Mouse (Mus musculus) limb, embryonic 14.5 days (tissue): Measurements from ENCODE around the gene Pqbp1. TPM values are rescaled to one million over a fixed set of nuclear protein-coding genes. Genes with fewer than 3 reads are reported as not detected.

Experiments used
- ATAC-seq: fragments of 200-750 bp; cut with Nextera tagmentation; 2 replicates; pipeline ENCODE4 v1.8.0; 2017; ENCODE audit warnings: low read depth, moderate number of reproducible peaks, moderate TSS enrichment; ENCODE audit not compliant: low FRiP score
- DNase-seq: peaks from one replicate; pipeline ENCODE4 v3.0.0-alpha.2; 2015; ENCODE audit warnings: low spot score
- H3K27ac ChIP-seq: fragments of 300-500 bp; sonication (generic); replicated peaks from 2 replicates; pipeline ENCODE4 v1.5.1; 2014; ENCODE audit warnings: low read depth, mild to moderate bottlenecking, low read length, moderate library complexity, mixed read lengths
- H3K27me3 ChIP-seq: fragments of 300-500 bp; sonication (generic); 2 replicates; pipeline ENCODE4 v1.6.1; 2014; ENCODE audit warnings: low read length, mixed read lengths; ENCODE audit not compliant: control insufficient read depth, insufficient read depth
- H3K36me3 ChIP-seq: fragments of 300-500 bp; sonication (generic); 2 replicates; pipeline ENCODE4 v1.6.1; 2014; ENCODE audit warnings: mild to moderate bottlenecking, low read length, moderate library complexity, mixed read lengths; ENCODE audit not compliant: control insufficient read depth, insufficient read depth
- H3K4me1 ChIP-seq: fragments of 300-500 bp; sonication (generic); 2 replicates; pipeline ENCODE4 v1.6.1; 2014; ENCODE audit warnings: antibody characterized with exemption, low read length, mixed read lengths; ENCODE audit not compliant: control insufficient read depth, insufficient read depth
- H3K4me2 ChIP-seq: fragments of 300-500 bp; sonication (generic); replicated peaks from 2 replicates; pipeline ENCODE4 v1.6.1; 2014; ENCODE audit warnings: low read depth, mild to moderate bottlenecking, low read length, moderate library complexity; ENCODE audit not compliant: severe bottlenecking
- H3K4me3 ChIP-seq: fragments of 300-500 bp; sonication (generic); replicated peaks from 2 replicates; pipeline ENCODE4 v1.5.1; 2014; ENCODE audit warnings: low read length
- H3K9ac ChIP-seq: fragments of 300-500 bp; sonication (generic); 2 replicates; pipeline ENCODE4 v1.6.1; 2014; ENCODE audit warnings: mild to moderate bottlenecking, low read depth, low read length, moderate library complexity; ENCODE audit not compliant: severe bottlenecking
- H3K9me3 ChIP-seq: fragments of 300-500 bp; sonication (generic); 2 replicates; pipeline ENCODE4 v1.6.1; 2016; ENCODE audit warnings: low read length; ENCODE audit not compliant: control insufficient read depth
- POLR2A ChIP-seq: fragments of 200-500 bp; IDR thresholded peaks from 2 replicates; pipeline ENCODE4 v1.8.0; 2012; ENCODE audit warnings: inconsistent platforms, mild to moderate bottlenecking, moderate library complexity, borderline replicate concordance; ENCODE audit not compliant: insufficient read depth, insufficient read length; ENCODE audit errors: extremely low read depth
- WGBS: fragments of 180-500 bp; shearing (Covaris S2); extraction: QIAGEN DNeasy Blood & Tissue Kit; methylation state at CpG from one replicate; pipeline ENCODE4 v1.1.7; 2014; 5-methylcytosine and 5-hydroxymethylcytosine counted together
- polyA plus RNA-seq, 2 experiments: library from polyadenylated mRNA; depleted of rRNA in 1 of 2; stranded (reverse) in 1 of 2; unstranded in 1 of 2; fragments of >200 nt; fragmentation: Nextera tagmentation in 1 of 2; extraction: Ambion mirVana in 1 of 2; gene quantifications; 2 replicates each; pipeline versions ENCODE4 v1.2.1 to v1.2.3; 2012 to 2014

Pqbp1 gene
- polyA plus RNA-seq, 2 experiments: 93.0 to 138 TPM

GRCm38 (mm10) chrX:7907735-7908134 is 8.7 kb upstream of the Pqbp1 start, which contains the start of gene Gm10491:
Gm10491 (minus strand) TSS chrX:7907835.
- H3K4me3 ChIP-seq: no peak within 1 kb of the TSS
- ATAC-seq: no peak
- TF ChIP-seq POLR2A: no peak

GRCm38 (mm10) chrX:7904441-7904840 is 5.4 kb upstream of the Pqbp1 start:
- Histone ChIP-seq H3K4me1 (no peaks in the 10 kb centered on the region; the same call in 1 of the 2 replicates), H3K27ac (no peak overlapping the region), H3K4me3 (no peak overlapping the region), H3K9me3 (no peaks in the 10 kb centered on the region), H3K4me2 (no peak overlapping the region), H3K27me3 (no peaks in the 10 kb centered on the region), H3K9ac (no peak overlapping the region), H3K36me3 (peaks cover 10% of the 10 kb centered on the region)
- ATAC-seq (no peak), DNase-seq (no peak)
- TF ChIP-seq POLR2A: no peak
- 84% methylated on average over 5 of the region's 5 CpGs for WGBS

More at GRCm38 (mm10) chrX:7907735-7908134, 8.7 kb upstream of the Pqbp1 start, which contains the start of gene Gm10491:
- DNase-seq: no peak
- Histone ChIP-seq H3K27ac (no peak within 1 kb of the TSS), H3K36me3 (peaks cover 10% of the 10 kb centered on the region), H3K9ac (no peak within 1 kb of the TSS), H3K27me3 (no peaks in the 10 kb centered on the region), H3K9me3 (no peaks in the 10 kb centered on the region), H3K4me2 (no peak within 1 kb of the TSS), H3K4me1 (no peaks in the 10 kb centered on the region)
- WGBS: 87% methylated on average over 4 of the region's 5 CpGs

- no peak for TF ChIP-seq POLR2A
- Histone ChIP-seq H3K4me1 (no peaks in the 10 kb centered on the region; the same call in 1 of the 2 replicates), H3K36me3 (0 out of 2 replicates have a peak, but pooled peaks cover 12% of the 10 kb centered on the region), H3K27me3 (no peaks in the 10 kb centered on the region), H3K9ac (peak overlapping the region; percentile 44), H3K4me3 (peak overlapping the region; percentile 55), H3K27ac (no peak overlapping the region), H3K4me2 (peak overlapping the region; percentile 53), H3K9me3 (no peaks in the 10 kb centered on the region)
- WGBS: 33% methylated on average over 13 of the region's 13 CpGs
- ATAC-seq (no peak), DNase-seq (no peak)
These were observed 858 bp downstream of the Pqbp1 start for GRCm38 (mm10) chrX:7898211-7898610.

- TF ChIP-seq POLR2A: peak; percentile 44; the same call in 1 of the 2 replicates
- no peaks in the 10 kb centered on the region for H3K27me3 ChIP-seq
- H3K27ac ChIP-seq: peak within 1 kb of the TSS; percentile 63
- H3K36me3 ChIP-seq: no peaks in the 10 kb centered on the region
- WGBS: 20% methylated on average over 41 of the region's 49 CpGs
- H3K4me1 ChIP-seq: no peaks in the 10 kb centered on the region
- no peaks in the 10 kb centered on the region for H3K9me3 ChIP-seq
- DNase-seq: peak; percentile 84
- ATAC-seq: peak; percentile 91
- peak within 1 kb of the TSS; percentile 49 for H3K9ac ChIP-seq
- H3K4me3 ChIP-seq: peak within 1 kb of the TSS; percentile 53
- peak within 1 kb of the TSS; percentile 46 for H3K4me2 ChIP-seq
These were observed 15.1 kb downstream of the Pqbp1 start, which contains the start of gene Slc35a2 for GRCm38 (mm10) chrX:7883841-7884567. Slc35a2 (plus strand) TSS chrX:7884028.

- no peaks in the 10 kb centered on the region for H3K27me3 ChIP-seq
- WGBS: 22% methylated on average over 11 of the region's 11 CpGs
- H3K27ac ChIP-seq: no peak overlapping the region
- H3K36me3 ChIP-seq: no peaks in the 10 kb centered on the region
- no peaks in the 10 kb centered on the region for H3K4me1 ChIP-seq
- H3K4me2 ChIP-seq: peak overlapping the region; percentile 34; the same call in 1 of the 2 replicates
- no peak overlapping the region for H3K4me3 ChIP-seq
- TF ChIP-seq POLR2A: no peak
- ATAC-seq: no peak
- peak; percentile 72 for DNase-seq
- no peaks in the 10 kb centered on the region for H3K9me3 ChIP-seq
- no peak overlapping the region for H3K9ac ChIP-seq
These were observed 19.2 kb downstream of the Pqbp1 start for GRCm38 (mm10) chrX:7879819-7880218.
